Mouse (Mus musculus) cerebellum, adult 2 months (tissue): Measurements from ENCODE around the gene Pole3.

ENCODE experiments used
- CTCF ChIP-seq: fragments of 200-500 bp; IDR thresholded peaks from 2 replicates; pipeline ENCODE4 v1.5.1; 2011; ENCODE audit warnings: low read depth, mild to moderate bottlenecking, control low read depth, low read length, moderate library complexity, borderline replicate concordance; ENCODE audit not compliant: insufficient read depth
- POLR2A ChIP-seq: fragments of 200-500 bp; IDR thresholded peaks from 2 replicates; pipeline ENCODE4 v1.6.1; 2011; ENCODE audit warnings: low read length, control low read depth, borderline replicate concordance; ENCODE audit not compliant: insufficient read depth

DNA sequence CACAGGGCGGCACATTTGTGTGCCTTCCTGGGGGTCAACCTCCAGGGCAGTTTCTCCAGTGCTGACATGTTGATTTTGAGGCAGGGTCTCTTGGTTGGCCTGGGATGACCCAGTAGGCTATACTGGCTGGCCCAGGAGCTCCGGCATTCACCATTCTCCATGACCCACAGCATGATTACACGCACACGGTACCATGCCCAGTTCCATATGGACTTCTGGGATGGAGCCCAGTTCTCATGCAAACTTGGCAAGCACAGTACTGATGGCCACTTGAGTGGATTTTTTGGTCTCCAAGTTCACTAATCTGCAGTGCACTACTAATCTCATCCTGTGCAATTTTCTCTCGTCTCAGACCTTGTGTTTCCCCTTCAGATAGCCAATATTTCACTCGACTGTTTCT, 42.8 kb upstream of the Pole3 start:
- TF ChIP-seq CTCF (no peak), POLR2A (no peak)
